Comparison of ENCODE assay signal across 8 mouse cellular contexts in the genomic region with DNA sequence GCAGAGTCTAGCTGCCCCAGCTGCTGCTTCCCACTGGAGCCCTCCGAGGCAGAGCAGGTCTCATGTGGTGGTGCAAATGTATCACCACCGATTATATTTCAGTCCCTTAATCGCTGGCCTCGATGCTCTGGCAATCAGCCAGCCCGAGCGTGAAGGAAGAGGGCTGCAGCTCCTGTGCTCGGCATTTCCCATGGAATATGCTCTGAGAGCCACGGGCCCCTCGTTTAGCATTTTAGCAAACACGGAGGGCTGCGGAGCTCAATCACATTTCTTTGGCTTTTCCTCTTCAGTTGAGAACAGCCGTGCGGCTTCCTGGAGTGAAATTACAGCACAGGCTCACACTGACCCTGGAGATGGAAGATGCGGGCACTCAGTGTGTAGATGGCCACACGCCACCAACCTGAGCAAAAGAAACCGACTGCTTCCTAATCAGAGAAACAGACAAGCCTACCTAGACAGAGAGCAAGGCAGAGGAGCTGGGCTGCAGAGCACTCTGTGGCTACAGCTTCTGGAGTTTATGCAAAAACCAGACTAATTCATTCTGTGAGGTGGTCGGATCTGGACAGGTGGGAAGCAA.
A peak's percentile ranks its signal among the peaks of the same experiment; 100 is the strongest.
DNase-seq lines count a peak whose midpoint lies in the region; ATAC-seq and TF ChIP-seq lines count a peak whose summit lies in the region.

No protein-coding gene starts in this region.

- no peak for ATAC-seq in heart, postnatal 0 days (ENCODE audit: insufficient read depth, low read depth)
- no peak for ATAC-seq in CD4-positive, CD25-positive, alpha-beta regulatory T cell, adult 4 months

- H3K27ac ChIP-seq in heart, postnatal 0 days (ENCODE audit: low read depth): no peak overlapping the region

- H3K36me3 ChIP-seq in heart, postnatal 0 days (replicated peaks; ENCODE audit: control insufficient read depth, insufficient read depth, low read length): no peaks in the 10 kb centered on the region

- H3K27me3 ChIP-seq in heart, postnatal 0 days (ENCODE audit: control insufficient read depth, insufficient read depth, low read length): no peaks in the 10 kb centered on the region

- no peak overlapping the region for H3K9ac ChIP-seq in heart, postnatal 0 days (replicated peaks; ENCODE audit: low read depth, low read length)

- H3K4me1 ChIP-seq in heart, postnatal 0 days (ENCODE audit: control insufficient read depth, insufficient read depth): no peaks in the 10 kb centered on the region

- 31% methylated on average over 17 of the region's 17 CpGs for WGBS in heart, postnatal 0 days

- peak overlapping the region; percentile 45 for H3K4me2 ChIP-seq in heart, postnatal 0 days (ENCODE audit: low read depth, low read length)

- DNase-seq in embryo, embryonic 11 days: peak; percentile 30
- no peak for DNase-seq in embryo, embryonic 10 days (ENCODE audit: low spot score)
- DNase-seq in right cerebral cortex, postnatal 10 days (ENCODE audit: low spot score in 2 of 2): peak; percentile 37 to 38
- no peak for DNase-seq in right cerebral cortex, postnatal 25 days
- DNase-seq in heart, postnatal 0 days (ENCODE audit: low spot score): no peak
- peak; percentile 6 for DNase-seq in lung, postnatal 10 days
- no peak for DNase-seq in yolk sac, embryonic 10.5 days (ENCODE audit: low spot score)

- H3K9me3 ChIP-seq in heart, postnatal 0 days (replicated peaks; ENCODE audit: control insufficient read depth, low read length): no peaks in the 10 kb centered on the region

- H3K4me3 ChIP-seq in heart, postnatal 0 days (ENCODE audit: low read depth, low read length): peak overlapping the region; percentile 13; the same call in 1 of the 2 replicates

- TF ChIP-seq EP300 in heart, postnatal 0 days (IDR thresholded peaks at IDR 0.05; ENCODE audit: low read depth): no peak

- TF ChIP-seq CTCF in heart, postnatal 0 days (IDR thresholded peaks at IDR 0.05; ENCODE audit: low read depth): no peak

Comparison
In these comparisons a context has a peak if more than half of its experiments do, and no peak if none do; other contexts are left out.
1. DNase-seq: peak in embryo, embryonic 11 days (single experiment), right cerebral cortex, postnatal 10 days (2 of 2) and lung, postnatal 10 days (single experiment); none in embryo, embryonic 10 days (single experiment), right cerebral cortex, postnatal 25 days (single experiment), heart, postnatal 0 days (single experiment) and yolk sac, embryonic 10.5 days (single experiment).